Mouse (Mus musculus) R1 (cell line): ENCODE measurements around the gene Cenps.

ENCODE experiments used
- DNase-seq: peaks from one replicate; pipeline ENCODE4 v3.0.0-alpha.2; 2018; ENCODE audit warnings: low read depth, low spot score

Gene Cenps

GRCm38 (mm10) chr4:149157415-149157973, 20.1 kb upstream of the Cenps start:
- peak; percentile 96 for DNase-seq

- DNase-seq = no peak
Measured at GRCm38 (mm10) chr4:149155711-149156110, 18.3 kb upstream of the Cenps start.

GRCm38 (mm10) chr4:149154859-149155258, 17.4 kb upstream of the Cenps start:
- peak; percentile 72 for DNase-seq

- DNase-seq = no peak
Measured at GRCm38 (mm10) chr4:149150721-149151120, 13.3 kb upstream of the Cenps start.

GRCm38 (mm10) chr4:149150256-149150655, 12.8 kb upstream of the Cenps start:
- DNase-seq = no peak

- DNase-seq = no peak
Measured at GRCm38 (mm10) chr4:149149611-149150010, 12.2 kb upstream of the Cenps start.

- no peak for DNase-seq
Measured at GRCm38 (mm10) chr4:149149196-149149595, 11.8 kb upstream of the Cenps start.

- DNase-seq = no peak
Measured at GRCm38 (mm10) chr4:149148084-149148483, 10.7 kb upstream of the Cenps start.

- DNase-seq = no peak
Measured at GRCm38 (mm10) chr4:149147528-149147927, 10.1 kb upstream of the Cenps start.

- DNase-seq = no peak
Measured at GRCm38 (mm10) chr4:149145151-149145550, 7.7 kb upstream of the Cenps start.

GRCm38 (mm10) chr4:149144459-149144858, 7.0 kb upstream of the Cenps start:
- peak; percentile 79 for DNase-seq

GRCm38 (mm10) chr4:149143594-149143993, 6.2 kb upstream of the Cenps start:
- no peak for DNase-seq

- no peak for DNase-seq
Measured at GRCm38 (mm10) chr4:149138515-149138914, 1.1 kb upstream of the Cenps start.

GRCm38 (mm10) chr4:149136116-149136850, 1.1 kb downstream of the Cenps start:
- no peak for DNase-seq

- DNase-seq = no peak
Measured at GRCm38 (mm10) chr4:149133395-149133794, 4.0 kb downstream of the Cenps start.

GRCm38 (mm10) chr4:149131789-149132565, 5.5 kb downstream of the Cenps start:
- DNase-seq = no peak

GRCm38 (mm10) chr4:149131021-149131752, 6.2 kb downstream of the Cenps start:
- DNase-seq = no peak

- no peak for DNase-seq
Measured at GRCm38 (mm10) chr4:149128467-149128866, 9.0 kb downstream of the Cenps start.

- DNase-seq = no peak
Measured at GRCm38 (mm10) chr4:149126663-149127062, 10.8 kb downstream of the Cenps start, which contains the start of gene Cort. Gene Cort (minus strand): TSS chr4:149126763.

- no peak for DNase-seq
Measured at GRCm38 (mm10) chr4:149126115-149126509, 11.3 kb downstream of the Cenps start.

- peak; percentile 83 for DNase-seq
Measured at GRCm38 (mm10) chr4:149125341-149126114, 11.9 kb downstream of the Cenps start.
